Mouse (Mus musculus) liver, adult 2 months (tissue): Measurements from ENCODE around the gene Sptssb.

Experiments used
- CTCF ChIP-seq: fragments of 200-500 bp; IDR thresholded peaks from 2 replicates; pipeline ENCODE4 v1.5.1; 2011; ENCODE audit warnings: low read depth, low read length, control low read depth
- POLR2A ChIP-seq: fragments of 200-500 bp; IDR thresholded peaks from 2 replicates; pipeline ENCODE4 v1.6.1; 2011; ENCODE audit warnings: low read length, control low read depth; ENCODE audit not compliant: insufficient read depth; ENCODE audit errors: extremely low read depth

- TF ChIP-seq POLR2A (no peak), CTCF (no peak)
Observed at GRCm38 (mm10) chr3:69877538-69877937, 17.8 kb upstream of the Sptssb start.
